Mouse (Mus musculus) regulatory T cell (primary cell): Measurements from ENCODE around the gene Gdpd5.

Experiments used
- in situ Hi-C: fragments of 300-600 bp; cut with MboI, MseI; formaldehyde crosslinking; loops from one replicate; pipeline ENCODE4 v1.15.1; 2025; ENCODE audit warnings: high pct_unique_total_duplicates

Gene Gdpd5

DNA sequence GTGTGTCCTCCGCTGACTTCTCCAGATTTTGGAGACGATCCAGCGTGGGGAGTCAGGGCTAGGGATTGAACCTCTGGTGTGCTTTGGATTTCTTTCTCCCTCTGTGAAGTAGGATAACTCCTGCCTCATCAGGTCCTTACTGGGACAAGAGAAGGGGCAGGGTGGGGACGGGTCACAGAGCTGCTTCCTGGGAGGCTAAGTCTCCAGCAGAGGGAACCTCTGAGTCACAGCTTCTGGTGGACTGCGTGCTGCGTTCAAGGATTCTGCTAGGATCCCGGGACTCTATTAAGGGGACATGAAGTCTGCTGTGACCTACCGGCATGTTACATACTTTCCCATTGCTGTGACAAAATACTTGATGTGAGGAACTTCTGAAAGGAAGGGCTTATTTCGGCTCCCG, 57.7 kb downstream of the Gdpd5 start:
- in situ Hi-C loops = no loop called here

DNA sequence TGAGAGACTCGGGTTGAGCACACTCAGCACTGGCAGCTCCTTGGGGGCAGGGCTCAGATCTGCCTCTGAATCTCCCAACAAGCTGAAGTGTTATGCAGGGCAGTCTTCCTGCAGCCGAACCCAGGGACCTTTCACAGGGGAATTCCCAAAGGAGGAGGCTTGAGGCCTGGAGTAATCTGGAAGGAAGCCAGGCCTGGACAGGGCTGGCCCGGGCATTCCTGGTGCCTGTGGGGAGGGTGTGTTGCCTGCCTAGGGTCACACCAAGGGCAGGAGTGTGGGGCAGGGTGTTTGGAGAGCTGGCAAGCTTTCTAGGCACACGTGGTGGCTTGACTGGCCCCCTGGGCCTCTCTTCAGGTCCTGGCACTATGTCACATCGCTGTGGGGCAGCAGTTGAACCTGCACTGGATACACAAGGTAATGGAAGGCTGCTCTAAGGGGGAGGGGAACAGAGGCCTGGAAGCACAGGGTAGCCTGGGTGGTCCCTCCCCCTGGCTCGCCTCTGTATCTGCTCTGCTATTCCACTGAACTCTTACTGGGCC, 60.4 kb downstream of the Gdpd5 start:
- in situ Hi-C loops = no loop called here

DNA sequence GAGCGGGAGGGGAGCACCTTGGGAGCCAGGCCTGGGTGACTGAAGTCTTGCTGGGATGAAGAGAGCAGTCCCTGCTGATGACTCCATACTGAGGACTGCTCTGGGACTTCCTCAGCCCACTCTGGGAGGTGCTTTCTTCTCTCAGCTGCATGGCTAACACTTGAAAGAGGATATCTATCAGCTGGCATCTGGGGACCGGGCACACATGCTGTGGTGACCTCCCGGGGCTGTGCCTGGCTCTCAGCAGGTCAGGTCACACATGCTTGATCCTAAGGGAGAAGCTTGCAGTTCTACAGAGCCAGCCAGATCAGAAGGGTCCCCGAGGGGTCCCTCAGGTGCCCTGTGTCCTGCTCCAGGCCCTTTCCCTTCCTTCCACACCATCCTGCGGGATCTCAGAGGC, 62.0 kb downstream of the Gdpd5 start:
- in situ Hi-C loops = no loop called here

DNA sequence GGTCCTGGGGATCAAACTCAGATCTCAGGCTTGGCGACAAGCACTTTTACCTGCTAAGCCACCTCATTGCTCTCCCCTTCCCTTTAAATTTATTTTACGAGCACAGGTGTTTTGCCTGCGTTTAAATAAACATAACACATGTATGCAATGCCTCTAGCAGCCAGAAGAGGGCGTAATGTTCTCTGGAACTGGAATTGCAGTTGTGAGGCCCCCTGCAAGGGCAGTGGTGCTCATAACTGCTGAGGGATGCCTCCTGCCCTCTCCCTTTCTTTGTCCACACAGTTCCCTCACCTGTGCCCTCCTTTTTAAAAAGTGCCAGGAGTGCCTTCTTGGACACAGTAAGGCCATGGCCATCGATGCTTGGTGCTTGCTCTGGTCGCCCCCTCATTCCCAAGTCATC, 62.8 kb downstream of the Gdpd5 start:
- in situ Hi-C loops = no loop called here

DNA sequence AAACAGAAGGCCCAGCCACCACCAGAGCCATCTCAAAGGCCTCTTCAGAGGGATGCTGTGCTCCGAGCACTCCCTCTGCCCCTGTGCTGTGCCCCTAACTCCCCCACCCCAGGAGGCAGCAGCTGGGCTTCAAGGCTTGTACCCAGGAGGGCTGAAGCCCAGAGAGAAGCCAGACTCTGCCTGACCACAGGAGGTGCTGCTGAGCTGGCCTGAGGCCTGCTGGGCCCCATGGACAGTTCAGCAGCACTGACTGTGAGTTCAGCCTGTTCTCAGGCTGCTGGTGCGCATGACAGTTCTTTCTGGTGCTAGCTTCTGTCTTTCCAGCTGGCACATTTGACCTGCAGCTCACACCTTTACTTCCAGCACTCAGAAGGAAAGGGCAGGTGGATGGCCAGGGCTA, 64.6 kb downstream of the Gdpd5 start:
- in situ Hi-C loops = no loop called here

DNA sequence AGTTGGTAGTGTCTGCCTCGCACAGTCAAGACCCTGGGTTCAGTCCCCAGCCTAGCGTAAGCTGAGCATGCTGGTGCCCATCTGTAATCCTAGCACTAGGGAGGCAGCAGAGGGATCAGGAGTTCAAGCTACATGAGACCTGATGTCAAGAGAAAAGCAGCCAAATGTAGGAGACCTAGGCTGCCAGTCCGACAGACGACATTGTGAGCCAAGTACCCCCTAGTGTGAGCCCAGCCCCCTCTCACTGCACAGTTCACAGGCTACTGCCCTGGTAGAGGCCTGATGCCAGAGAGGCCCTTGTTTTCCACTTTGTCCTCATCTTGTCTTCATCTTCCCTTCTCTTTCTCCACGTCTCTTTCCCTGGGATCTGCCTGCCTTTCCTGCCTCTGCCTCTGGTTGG, 66.1 kb downstream of the Gdpd5 start:
- in situ Hi-C loops = no loop called here

DNA sequence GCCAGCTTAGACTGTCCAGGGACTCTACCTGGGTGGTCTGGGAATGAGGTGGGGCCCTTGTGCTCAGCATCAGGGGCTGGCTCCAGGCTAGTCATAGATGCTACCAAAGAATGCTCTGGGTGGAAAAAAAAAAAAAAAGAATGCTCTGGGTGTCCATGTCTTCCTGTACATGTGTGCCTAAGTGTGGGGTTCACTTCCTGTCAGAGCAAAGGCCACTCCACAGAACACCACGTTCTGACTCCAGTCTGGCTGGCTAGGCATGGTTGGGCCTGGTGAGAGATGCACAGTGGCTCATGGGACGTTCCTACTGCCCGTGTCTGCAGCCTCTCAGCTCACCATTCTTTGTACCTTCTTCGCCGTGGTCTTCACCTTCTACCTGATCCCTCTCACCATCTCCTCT, 67.4 kb downstream of the Gdpd5 start:
- in situ Hi-C loops = no loop called here

DNA sequence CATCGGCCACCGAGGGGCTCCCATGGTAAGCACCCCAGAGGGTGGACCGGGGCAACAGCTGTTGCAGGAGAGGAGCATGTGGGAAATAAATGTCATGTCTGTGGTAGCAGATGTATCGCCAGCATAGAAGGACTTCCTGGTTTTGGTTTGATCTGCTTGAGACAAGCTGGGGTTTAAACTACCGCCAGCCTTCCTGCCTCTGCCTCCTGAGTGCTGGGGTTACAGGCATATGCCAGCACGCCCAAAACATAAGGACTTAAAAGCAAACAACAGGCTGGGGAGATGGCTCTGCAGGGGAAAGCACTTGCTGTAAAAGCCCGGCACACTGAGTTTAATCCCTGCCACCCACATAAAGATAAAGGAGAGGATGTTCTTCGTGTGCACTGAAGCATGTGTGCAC, 67.8 kb downstream of the Gdpd5 start:
- in situ Hi-C loops = no loop called here

DNA sequence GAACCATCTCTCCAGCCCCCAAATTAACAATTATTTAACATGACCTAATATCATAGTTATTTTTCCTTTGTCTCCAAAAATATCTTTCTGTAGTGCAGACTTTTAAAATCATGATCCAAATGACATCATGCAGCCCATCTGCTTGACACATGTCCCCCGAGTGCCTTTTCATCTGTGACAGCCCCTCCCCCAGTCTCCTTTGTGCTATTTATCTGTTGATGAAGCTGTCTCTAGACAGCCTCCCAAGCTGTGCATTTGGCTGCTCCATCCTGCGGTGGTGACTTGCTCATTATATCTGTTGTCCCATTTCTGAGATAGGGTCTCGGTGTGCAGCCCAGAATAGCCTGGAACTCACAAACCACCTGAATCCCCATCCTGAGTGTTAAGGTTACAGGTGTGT, 68.5 kb downstream of the Gdpd5 start:
- in situ Hi-C loops = loop anchor here (5.0 kb wide), 1 partner anchor 72 kb away; no protein-coding TSS in a partner anchor

DNA sequence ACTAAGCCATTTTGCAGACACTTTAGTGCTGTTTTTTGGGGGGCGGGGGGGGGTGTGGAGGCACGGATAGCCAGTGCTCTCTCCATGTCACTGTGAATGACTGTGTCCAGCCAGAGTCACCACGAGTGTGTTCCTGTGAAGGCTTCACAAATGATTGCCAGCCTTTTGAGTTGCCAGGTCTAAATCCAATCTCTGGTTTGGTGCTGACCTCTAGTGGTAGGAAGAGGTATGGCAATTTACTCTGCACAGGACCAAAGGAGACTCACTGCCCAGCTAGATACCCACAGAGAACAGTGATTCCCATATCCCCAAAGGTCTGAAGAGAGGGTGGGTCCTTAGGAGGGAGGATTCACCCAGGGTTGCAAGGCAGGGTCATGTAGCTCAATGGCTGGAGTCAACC, 69.5 kb downstream of the Gdpd5 start:
- in situ Hi-C loops = loop anchor here (5.0 kb wide), 1 partner anchor 73 kb away; no protein-coding TSS in a partner anchor

DNA sequence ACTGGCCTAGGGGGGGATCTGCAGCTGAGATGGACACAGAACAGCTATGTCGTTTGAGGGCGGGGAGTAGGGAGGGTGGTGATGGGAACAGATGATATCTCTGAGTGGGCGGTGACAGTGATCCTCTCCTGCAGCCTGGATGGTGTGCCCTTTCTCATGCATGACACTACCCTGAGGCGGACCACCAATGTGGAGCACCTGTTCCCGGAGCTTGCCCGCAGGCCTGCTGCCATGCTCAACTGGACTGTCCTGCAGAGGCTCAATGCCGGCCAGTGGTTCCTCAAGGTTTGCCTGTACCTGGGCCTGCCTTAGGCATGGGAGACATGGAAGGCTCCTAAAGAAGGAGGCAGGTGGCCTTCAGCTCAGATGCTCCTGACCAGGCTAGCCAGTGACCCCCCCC, 71.6 kb downstream of the Gdpd5 start:
- in situ Hi-C loops = loop anchor here (5.0 kb wide), 1 partner anchor 76 kb away; no protein-coding TSS in a partner anchor

DNA sequence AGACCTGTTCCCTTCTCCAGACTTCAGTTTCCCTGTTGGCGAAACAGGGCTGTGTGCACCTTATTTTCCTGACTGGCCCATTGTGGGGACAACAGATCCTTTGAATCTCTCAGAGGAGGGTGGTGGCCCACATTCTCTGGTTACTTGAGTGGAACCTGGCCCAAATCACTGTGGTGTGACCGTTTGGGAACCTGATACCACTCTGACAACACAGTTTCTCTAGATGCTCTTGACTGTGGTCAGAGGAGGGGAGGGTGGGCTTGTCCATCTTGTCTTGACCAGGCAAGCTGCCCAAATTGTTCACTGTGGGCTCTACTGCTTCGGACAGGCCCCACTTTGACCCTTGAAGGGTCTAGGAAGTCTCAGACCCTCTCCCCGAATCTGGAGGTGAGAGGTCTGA, 72.8 kb downstream of the Gdpd5 start:
- in situ Hi-C loops = loop anchor here (5.0 kb wide), 1 partner anchor 77 kb away; no protein-coding TSS in a partner anchor

DNA sequence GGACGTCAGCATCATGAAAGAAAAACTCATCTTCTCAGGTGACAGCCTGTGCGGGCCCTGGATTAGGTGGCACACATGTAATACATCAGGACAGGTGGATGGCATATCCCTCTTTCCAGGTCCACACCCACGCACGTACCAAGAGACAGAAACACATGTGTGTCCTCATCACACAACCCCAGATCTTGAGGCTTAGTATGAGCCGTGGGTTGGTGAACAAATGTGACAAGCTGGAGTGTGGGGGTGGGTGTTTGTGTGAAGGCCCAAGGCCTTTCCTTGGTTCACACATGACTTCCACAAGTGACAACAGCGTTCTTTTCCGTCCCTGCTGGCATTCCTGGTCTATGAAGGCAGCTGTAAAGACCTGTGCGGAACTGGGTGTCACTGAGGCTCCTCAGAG, 77.6 kb downstream of the Gdpd5 start:
- in situ Hi-C loops = no loop called here

DNA sequence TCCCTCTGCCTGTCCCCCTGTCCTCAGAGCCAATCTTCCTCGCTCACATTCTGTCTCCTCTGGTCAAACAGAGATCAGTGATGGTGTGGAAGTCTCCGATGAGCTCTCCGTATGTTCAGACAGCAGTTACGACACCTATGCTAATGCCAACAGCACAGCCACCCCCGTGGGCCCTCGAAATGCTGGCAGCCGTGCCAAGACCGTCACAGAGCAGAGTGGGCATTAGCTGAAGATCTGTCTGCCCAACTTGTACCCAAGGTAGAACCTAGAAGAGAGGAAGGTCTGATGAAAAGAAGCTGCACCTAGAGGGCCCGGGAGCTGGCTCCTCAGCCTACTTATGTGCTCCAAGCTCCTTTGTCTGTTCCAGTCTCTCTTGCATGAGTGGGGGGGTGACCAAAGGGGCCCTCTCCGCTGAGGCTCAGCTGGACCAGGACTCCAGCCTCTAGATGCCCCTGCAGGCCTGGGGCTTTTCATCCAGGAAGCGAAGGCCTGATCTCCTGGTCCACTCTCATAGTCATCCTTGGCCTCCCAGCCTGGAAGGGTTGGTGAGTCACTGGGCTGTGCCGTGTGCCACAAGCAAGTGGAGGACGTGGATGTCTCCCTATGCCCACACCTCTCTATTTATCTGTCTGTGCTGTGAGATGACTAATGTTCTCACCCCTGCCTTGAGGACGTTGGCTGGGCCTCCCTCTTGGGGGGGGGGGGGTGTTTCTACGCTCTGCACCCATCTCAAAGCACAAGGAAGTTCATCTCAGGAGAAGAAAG, 78.9 kb downstream of the Gdpd5 start:
- in situ Hi-C loops = no loop called here

DNA sequence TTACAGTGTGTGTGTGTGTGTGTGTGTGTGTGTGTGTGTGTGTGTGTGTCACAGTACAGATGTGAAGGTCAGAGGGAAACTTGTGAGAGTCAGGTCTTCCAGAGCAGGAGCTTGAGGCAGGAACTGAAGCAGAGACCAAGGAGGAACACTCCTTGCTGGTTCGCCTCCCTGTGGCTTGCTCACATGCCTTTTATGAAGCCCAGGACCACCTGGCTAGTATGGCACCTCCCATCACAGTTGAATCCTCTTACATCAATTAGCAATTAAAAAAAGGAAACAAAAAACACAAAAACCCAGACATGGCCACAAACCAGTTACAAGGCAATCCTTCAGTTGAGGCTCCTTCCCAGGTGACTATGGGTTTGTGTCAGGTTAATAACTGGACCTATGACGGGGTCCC, 81.9 kb downstream of the Gdpd5 start:
- in situ Hi-C loops = no loop called here

DNA sequence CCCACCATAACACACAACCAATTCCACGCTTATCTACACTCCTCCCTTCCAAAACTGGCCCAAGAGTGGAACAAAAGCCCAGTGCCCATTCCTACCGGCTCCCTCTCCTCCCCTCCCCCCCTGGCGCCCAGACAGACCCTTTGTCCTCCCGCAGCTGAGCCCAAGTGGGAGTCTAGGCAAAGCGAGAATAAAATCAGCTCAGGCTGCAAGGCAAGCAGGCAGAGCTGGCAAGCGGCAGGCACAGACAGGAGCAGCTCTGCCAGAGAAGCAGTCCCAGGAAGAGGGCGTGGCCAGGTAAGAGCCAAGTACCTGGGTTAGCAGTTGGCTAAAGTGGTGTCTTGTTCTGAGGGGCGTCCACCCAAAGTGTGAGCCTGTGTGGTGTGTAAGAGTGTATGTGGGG, 84.6 kb downstream of the Gdpd5 start, which contains the start of gene Klhl35:
Gene Klhl35 (plus strand): TSS at position 194 of the 400 bp plus-strand sequence.
- in situ Hi-C loops = no loop called here

DNA sequence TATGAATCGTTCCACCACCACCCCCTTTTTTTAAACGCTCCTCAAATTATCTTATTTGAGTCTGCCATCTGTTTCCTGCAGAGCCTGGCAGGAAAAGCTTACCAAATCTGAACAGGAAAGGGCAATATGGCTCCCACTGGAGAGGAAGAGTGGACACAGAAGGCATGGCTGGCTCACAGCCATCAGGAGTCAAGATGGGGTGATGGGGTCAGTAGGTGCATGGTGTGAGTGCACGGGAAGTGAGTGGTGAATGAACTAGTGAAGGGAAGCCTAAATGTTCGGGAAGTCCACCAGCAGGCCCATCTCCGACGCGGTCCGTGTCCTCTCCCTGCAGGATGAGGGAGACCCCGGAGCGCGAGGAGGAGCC, 86.7 kb downstream of the Gdpd5 start:
- in situ Hi-C loops = no loop called here

DNA sequence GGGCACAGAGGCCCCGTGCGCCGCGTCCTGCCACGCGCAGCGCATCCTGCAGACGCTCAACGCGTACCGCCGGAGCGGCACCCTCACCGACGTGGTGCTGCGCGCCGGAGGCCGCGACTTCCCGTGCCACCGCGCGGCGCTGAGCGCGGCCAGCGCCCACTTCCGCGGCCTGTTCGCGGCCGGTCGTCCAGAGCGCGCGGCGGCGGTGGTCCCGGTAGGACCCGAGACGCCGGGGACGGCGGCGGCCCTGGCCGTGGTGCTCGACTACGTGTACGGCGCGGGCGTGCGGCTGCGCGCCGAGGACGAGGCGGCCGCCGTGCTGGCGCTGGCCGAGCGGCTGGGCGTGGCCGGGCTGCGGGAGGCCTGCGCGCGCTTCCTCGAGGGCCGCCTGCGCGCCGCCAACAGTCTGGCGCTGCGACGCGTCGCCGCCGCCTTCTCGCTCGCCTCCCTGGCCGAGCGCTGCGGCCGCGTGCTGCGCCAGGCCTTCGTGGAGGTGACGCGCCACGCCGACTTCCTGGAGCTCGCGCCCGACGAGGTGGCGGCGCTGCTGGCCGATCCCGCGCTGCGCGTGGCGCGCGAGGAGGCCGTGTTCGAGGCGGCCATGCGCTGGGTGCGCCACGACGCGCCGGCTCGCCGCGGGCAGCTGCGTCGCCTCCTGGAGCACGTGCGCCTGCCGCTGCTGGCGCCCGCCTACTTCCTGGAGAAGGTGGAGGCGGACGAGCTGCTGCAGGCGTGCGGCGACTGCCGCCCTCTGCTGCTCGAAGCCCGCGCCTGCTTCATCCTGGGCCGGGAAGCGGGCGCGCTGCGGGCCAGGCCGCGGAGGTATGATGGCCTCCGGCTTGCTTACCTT, 87.3 kb downstream of the Gdpd5 start:
- in situ Hi-C loops = no loop called here

DNA sequence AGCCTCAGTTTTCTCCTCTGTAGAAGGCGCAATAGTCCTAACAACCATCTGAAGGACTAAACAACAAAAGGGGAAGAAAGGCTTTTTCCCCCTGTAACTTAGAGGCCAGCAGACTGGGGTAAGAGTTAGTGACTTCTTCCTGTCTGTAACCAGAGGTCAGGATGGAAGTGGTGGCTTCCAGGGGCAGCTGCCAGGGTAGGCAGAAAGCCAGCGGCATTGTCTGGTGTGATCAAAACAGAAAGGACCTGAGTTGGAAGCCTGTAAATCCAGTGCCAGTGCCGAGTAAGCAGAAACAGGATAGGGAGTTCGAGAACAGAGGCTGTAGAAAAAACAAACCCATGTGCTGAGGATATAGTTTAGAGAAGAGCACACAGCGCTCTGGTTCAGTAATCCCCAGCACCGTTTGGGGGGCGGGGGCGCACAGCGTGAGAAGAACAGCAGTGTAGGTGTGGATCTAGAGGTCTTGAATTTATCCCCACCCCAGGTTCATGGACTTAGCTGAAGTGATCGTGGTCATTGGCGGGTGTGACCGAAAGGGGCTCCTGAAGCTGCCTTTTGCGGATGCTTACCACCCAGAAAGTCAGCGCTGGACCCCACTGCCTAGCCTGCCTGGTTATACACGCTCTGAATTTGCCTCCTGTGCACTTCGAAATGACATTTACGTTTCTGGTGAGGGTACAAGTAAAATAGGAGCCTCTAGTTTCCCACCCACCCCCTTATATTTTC, 88.6 kb downstream of the Gdpd5 start:
- in situ Hi-C loops = no loop called here

DNA sequence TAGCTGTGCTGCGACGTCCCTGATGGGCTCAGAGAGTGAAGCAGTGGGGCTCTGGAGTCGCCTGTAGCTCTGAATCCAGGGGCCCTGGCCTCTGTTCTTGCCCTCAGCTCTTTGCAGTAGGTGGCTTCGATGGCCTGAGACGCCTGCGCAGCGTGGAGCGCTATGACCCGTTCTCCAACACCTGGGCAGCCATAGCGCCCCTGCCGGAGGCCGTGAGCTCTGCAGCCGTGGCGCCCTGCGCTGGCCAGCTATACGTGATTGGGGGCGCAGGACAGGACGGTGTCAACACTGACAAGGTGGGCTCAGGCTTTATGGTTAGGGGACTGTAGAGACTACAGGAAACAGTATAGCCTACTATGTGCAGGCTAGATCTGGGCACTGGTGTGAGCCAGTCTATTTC, 90.4 kb downstream of the Gdpd5 start:
- in situ Hi-C loops = no loop called here

DNA sequence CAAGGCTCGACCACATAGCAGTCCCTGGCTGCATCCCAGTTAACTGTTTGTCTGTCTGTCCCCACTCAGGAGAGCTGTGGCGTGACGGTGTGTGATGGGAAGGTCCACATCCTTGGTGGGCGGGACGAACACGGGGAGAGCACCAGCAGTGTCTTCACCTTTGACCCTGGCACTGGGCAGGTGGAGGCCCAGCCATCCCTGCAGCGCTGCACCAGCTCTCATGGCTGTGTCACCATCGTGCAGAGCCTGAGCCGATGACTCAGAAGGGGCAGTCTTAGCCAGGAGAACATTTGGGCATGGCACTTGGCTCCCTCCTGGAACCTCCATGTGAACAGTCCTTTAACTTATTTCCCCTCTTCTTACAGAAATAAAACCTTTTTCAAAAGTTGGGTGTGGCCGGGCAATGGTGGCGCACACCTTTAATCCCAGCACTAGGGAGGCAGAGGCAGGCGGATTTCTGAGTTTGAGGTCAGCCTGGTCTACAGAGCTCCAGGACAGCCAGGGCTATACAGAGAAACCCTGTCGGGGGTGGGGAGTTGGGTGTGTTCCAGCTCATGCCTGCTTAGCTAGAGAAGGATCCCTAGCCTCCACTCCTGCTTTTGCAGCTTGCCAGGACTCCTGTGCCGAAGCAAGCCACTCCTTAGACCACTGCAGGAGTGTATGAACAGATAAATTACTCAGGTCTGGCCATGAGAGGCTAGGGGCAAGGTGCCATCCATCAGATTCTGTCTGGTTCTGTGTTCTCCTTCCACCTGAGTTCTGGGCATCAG, 92.6 kb downstream of the Gdpd5 start:
- in situ Hi-C loops = no loop called here
